Mouse (Mus musculus) v-Abl transformed pro-B cells (cell line): ENCODE data around the gene Rnf138rt1.

Source experiments
- in situ Hi-C, 2 experiments: fragments of 400-800 bp; cut with MboI; formaldehyde crosslinking; loops; one replicate each; pipeline ENCODE4 v1.15.1; 2025; ENCODE audit not compliant: unreplicated experiment in 2 of 2

The Rnf138rt1 gene

DNA sequence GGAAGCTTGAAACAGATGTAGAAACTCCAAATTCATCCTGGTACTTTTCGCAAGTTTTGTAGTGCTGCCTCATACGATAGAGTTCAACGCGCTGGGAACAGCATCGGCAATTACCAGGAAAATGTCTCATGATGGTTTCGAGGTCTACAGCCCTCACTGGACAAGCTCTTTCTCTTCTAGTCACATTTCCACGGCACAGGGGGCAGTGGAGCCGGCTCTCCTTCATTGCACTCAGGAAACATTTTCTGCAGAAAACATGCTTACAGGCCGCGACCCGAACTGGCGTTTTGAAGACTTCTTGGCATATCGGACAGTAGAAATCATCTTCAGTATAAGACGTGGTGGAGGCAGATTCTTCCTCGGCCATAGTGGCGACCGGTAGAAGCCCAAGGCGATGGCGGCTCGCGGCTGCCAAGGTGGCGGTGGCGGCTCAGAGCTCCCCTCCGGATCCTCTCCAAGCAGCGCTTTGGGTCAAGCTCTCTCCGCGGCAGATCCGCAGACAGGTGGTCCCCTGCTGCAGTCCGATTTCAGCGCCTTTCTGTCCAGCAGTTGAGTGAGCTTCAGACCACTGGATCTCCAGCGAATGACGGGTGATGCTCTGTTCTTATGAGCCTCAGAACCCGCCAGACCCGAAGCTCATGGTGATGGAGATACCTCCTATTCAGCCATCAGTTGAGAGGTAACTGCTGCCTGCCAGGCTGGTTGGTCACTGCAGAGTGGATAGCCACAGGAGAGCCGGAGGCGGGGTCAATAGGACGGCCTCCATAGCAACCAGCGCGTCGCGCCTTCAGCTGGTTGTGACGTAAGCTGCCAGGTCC, at the start of gene Rnf138rt1:
Rnf138rt1 (minus strand) TSS at position 713 of the 818 bp plus-strand sequence.
- in situ Hi-C loops: no loop called here

DNA sequence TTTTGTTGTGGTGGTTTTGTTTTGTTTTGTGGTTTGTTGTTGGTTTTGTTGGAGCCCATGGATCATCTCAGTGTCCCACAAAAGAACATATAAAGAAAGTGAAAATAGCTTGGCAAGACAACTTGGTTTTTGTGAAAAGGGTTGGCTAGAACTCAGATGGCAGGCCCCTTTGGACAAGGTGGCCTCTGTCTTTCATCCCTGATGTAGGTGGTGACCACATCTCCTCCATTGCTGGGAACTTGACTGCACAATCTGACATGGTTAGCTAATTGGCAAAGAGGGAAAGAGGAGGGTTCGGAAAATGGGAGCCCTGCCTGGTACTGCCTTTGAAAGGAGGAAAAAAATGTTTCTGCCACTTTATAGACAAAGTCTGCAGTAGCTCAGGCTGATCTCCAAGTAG, 46.1 kb upstream of the Rnf138rt1 start:
- in situ Hi-C loops: loop anchor here (25.0 kb wide), 2 partner anchors 620 to 645 kb away; no protein-coding TSS in a partner anchor

DNA sequence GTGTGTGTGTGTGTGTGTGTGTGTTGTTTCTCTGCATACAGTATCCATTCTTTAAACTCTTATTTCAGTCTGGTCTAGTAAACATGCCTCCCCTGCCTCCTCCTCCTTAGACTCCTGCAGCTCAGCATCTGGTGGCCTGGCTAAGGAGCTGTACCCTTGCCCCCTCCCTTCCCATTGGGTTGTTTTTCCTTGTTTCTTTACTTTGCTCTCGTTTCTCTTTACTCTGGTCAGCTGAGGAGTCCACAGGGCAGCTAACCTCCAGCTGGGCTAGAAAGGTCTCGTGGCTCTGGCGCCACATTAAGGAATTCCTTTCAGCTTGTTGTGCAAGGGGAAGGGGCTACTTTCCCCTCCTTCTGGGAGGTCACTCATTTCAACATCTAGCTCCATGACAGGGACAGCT, 5.2 kb upstream of the Rnf138rt1 start:
- in situ Hi-C loops: no loop called here

- in situ Hi-C loops: no loop called here
Observed at GRCm38 (mm10) chrX:163761435-163761828, 303 bp upstream of the Rnf138rt1 start.

GRCm38 (mm10) chrX:163745996-163746395, 15.1 kb downstream of the Rnf138rt1 start:
- in situ Hi-C loops: no loop called here

DNA sequence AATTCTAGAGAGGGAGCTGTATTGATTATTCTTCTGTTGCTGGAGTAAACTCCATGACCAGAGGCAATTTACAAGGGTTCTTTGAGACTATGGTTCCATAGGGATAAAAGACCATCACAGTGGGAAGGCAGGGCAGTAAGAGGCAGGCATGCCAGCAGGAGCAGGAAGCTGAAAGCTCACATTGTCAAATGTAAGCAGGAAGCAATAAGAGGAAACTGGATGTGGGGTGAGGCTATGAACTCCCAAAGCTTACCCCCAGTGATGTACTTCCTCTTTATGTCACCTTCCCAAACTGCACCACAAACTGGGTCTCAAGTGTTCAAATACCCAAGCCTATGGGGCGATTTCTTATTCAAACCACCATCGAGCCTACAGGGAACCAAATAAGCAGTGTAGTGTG, 17.2 kb downstream of the Rnf138rt1 start:
- in situ Hi-C loops: no loop called here

DNA sequence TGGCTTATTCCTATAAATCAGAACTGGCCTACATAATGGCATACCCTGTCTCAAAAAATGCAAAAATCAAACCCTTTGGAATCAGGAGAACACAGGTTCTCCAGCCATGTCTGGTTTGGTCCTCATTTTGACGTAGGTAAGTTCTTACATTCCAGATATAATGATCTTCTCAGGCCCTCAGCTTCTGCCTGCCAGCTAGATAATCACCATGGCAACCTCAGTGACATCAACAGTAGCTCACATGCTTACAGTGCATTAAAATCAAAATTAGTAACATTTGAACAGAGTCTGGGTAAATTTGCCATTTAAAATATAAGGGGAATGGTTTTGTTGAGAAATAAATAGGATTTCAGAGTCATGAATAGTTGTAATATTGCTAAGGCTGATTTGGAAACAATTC, 22.2 kb downstream of the Rnf138rt1 start:
- in situ Hi-C loops: no loop called here

DNA sequence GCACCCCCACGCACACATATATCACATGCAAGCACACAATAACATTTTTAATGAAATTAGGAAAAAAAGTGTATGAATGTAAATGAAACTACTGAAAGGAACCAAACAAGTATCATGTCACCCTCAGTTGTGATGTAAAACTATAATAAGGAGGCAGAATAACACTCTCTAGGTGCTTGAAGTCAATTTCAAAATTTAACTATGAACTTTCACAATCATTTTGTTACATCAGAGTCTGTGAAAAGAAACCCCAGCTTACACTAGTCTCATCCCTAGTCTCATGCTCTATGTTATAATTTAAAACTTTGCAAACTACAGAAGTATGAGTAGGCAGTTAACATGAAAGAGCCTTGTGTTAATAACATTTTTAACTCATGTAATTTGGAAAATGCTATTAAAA, 27.0 kb downstream of the Rnf138rt1 start:
- in situ Hi-C loops: no loop called here

DNA sequence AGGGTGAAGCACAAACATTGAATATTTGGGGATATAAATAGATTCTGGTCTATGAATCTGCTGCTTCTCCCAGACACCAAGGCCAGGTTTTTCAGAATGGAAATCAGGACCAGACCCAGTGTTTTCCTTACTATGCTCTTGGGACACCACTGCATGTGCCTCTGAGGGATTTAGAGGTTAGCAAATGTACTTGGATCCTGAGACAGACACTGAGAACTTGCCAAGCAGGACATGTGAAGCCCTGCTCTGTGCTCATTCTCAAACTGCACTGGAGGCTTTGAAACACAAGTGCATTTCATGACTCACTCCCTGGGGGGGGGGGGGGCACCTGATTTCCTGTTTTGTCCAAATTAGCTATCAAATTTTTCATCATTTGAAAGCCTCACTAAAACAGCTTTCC, 37.5 kb downstream of the Rnf138rt1 start:
- in situ Hi-C loops: no loop called here

GRCm38 (mm10) chrX:163722785-163723577, 38.1 kb downstream of the Rnf138rt1 start:
- in situ Hi-C loops: no loop called here

GRCm38 (mm10) chrX:163720597-163720996, 40.5 kb downstream of the Rnf138rt1 start:
- in situ Hi-C loops: no loop called here
